Mouse (Mus musculus): ENCODE results near the gene Epha2.

Gene Epha2

DNA sequence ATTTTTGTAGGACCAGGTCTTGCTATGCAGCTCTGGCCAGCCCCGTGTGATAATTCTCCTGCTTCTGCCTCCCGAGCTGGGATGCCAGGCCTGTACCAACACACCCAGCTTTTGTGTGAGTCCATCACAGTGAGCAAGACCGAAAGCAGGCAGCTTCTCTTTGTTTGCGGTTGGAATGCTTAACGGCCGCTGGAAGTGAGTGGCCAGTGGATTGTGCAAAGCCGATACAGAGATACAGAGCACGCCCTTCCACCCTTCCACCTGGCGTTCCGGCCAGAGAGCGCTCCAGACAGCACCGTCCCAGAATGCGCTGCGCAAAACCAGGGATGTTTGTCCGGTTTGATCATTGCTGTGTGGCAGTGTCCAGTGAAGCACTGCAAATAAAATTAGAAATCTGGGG is 21.7 kb upstream of the Epha2 start:
- in situ Hi-C loops (cut with MboI, MseI): loop anchor here (5.0 kb wide), 1 partner anchor 83 kb away; no protein-coding TSS in a partner anchor

DNA sequence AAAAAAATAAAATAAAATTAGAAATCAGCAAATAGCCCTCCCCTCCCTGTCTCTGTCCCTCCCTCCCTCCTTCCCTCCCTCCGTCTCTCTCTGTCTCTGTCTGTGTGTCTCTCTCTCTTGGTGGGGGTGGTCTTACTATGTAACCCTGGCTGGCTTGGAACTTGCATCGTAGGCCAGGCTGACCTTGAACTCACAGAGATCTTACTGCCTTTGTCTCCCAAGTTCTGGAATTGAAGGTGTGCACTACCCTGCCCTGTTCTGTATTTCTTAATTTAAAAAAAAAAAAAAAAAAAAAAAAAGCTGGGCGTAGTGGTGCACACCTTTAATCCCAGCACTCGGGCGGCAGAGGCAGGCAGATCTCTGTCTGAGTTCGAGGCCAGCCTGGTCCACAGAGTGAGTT is 21.3 kb upstream of the Epha2 start:
- in situ Hi-C loops (cut with MboI, MseI): loop anchor here (5.0 kb wide), 1 partner anchor 83 kb away; no protein-coding TSS in a partner anchor

DNA sequence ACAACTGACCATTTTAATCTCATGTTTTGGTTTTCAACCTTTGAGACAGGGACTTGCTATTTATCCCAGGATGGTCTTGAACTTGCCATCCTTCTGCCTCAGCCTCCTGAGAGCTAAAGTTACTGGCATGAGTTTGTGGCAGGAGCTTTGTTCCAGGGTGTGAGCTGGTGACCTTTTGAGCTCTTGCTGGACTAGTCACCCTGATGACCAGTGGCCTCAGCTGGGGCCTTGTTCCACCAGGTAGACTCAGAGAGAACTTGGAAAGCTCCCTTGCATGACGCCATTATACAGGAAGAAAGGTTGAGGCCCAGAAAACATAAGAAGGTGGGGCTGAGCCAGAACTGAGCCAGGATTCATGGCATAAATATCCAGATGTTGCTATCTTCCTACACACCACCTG is 20.6 kb upstream of the Epha2 start:
- in situ Hi-C loops (cut with MboI, MseI): no loop called here

DNA sequence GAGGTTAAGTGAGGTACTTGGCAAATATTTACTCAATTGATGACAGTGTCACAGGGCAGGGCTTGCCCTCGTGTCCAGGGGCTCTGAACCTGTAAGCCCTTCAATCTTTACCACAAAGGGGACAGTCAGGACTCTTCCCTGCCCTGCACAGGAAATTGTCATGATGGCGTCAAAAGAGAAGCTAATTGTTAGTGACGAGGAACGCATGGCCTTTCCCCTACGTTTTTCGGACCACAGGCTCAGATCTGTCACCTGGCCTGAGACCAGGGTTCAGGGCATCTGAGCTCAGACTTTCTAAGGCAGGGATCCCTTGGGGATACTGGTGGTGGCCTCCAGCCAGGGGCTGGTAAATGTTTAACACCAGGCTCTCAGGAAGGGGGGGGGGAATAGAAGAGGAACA is 19.9 kb upstream of the Epha2 start:
- in situ Hi-C loops (cut with MboI, MseI): no loop called here

GRCm38 (mm10) chr4:141281578-141281977 is 19.5 kb upstream of the Epha2 start:
- in situ Hi-C loops (cut with MboI, MseI): no loop called here

DNA sequence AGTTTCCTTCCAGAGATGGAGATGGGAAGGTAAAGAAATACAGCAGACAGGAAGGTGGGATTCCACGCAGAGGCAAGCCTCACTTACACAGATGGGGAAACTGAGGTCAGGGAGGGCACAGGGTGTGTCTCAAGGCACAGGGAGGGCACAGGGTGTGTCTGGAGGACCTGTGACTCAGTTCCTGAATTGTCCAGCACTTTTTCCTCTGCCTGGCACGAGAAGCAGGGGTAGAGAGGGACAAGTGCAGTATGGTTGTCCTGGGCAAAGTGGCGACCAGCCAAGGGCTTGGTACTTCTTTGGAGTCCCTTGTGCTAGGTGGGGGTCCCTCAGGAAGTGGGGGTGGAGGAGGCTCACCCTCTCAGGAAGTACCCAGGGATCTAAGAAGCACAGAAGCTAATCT is 19.0 kb upstream of the Epha2 start:
- in situ Hi-C loops (cut with MboI, MseI): no loop called here

DNA sequence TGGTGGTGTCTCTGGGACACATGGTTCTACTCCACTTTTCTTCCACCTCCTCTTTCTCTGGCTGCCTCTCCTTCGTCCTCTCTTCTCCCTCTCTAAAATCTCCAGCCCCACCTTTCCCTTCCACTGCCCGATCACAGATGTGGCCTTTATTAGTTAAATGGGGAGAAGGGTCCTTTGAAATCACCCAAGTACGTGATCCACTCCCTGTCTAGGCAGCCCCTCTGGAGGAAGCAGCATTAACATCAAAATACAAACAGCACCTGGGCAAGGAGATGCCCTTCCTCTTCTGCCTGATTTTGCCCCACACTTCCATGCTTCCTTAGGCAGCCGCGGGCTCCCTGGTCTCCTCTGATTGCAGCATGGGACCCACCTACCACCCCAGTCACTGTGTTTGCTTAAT is 18.4 kb upstream of the Epha2 start:
- in situ Hi-C loops (cut with MboI, MseI): no loop called here

DNA sequence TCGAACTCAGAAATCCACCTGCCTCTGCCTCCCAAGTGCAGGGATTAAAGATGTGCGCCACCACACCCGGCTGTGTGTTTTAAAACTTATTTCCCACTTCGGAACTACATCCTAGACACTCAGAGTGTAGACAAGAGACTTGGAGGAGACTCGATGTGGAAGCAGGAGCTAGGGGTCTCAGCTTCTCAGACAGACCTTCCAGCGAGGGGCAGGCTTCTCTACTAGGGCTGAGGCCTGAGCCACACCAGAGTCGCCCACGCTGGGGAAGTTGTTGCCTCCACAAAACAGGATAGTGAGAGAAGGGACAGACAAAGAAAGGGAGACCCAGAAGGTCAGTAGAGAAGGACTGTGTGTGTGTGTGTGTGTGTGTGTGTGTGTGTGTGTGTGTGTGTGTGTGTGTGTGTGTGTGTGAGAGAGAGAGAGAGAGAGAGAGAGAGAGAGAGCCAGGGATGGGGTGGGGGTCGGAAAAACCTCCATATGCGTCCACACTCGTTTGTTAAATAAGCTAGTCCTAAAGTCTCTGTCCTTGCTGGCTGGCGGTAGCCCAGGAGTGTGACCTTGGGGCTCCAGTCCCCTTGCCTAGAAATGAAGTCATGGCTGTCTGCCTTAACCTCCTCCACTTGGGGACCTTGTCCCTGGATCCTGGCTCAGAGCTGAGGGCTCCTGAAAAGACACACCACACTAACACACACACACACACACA is 17.7 kb upstream of the Epha2 start:
- in situ Hi-C loops (cut with MboI, MseI): no loop called here

- in situ Hi-C loops (cut with MboI, MseI): no loop called here
Measured at GRCm38 (mm10) chr4:141283879-141284411, 17.1 kb upstream of the Epha2 start.

DNA sequence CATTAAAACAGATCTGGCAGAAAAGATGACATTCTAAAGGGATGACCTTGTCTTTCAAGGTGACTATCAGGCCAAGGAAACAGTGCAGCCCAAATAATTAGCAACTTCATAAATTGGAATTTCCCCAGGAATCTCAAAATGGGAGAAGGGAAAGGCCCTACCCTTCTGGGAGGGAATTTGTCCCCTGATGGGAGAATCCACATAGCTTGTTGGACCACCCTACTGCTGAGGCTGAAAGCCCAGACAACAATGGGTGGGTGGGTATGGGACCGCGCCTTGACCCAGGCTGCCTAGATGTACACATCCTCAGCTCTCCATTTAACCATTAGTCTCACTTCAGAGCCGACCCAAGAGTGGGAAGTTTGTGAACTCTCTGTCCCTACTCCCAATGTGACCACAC is 16.6 kb upstream of the Epha2 start:
- in situ Hi-C loops (cut with MboI, MseI): no loop called here

DNA sequence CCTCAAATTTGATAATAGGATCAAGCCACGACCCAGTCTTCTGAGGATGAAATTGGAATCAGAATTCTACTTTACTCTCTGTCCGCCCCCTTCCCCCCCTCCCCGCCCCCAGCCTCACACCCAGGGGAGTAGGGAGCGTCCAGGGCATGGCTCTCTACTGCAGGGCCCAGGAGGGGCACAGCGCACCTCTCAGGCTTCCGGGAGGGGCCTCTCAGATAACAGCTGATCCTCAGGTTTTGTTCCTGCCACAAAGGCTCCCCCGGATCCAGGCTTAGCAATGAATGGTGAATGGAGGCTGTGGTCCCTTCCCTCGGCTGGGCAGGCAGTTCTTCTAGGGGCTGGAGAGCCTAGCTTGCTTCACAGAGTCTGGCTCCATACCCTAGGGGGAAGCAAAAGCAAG is 15.9 kb upstream of the Epha2 start:
- in situ Hi-C loops (cut with MboI, MseI): no loop called here

GRCm38 (mm10) chr4:141286860-141287517 is 14.1 kb upstream of the Epha2 start:
- in situ Hi-C loops (cut with MboI, MseI): no loop called here

DNA sequence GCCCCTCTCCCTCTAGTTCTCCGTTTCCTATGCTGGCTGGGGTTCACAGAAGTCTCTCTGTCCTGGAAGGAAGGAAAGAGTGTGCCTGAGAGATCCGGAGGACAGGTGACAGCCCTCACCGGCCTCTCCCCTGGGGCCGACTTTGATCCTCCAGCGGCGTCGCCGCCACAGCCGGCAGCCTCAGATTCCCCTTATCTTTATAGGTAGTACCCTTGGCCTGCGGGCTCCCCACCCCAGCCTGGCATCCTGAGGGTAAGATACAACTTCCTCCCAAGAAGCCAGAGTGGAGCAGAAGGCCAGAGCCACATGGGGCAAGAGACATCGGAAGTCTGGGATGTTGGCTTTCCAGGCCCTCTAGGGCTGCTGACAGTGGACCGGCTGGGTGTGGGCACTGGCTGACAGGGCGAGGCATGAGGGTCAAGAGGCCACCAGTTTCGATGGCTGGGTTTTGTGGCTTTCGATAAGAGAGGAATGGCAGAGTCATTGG is 13.5 kb upstream of the Epha2 start:
- in situ Hi-C loops (cut with MboI, MseI): no loop called here

DNA sequence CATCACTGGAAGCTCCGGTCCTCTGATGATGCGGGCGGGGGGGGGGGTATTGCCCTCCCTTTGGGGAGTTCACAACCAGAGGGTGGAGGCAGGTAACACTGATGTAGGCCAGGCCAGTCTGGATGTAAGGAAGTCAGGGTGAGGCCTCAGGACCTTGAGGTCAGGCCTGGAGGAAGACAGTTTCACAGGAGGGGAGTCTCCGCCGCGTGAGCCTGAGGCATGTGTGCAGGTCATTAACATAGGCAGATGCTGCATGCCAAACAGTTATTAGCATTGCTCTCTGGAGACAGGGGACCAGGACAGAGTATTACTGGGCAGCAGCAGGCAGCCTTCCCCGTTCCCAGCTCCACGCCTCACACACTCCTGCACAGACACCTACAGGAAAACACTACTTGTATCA is 12.9 kb upstream of the Epha2 start:
- in situ Hi-C loops (cut with MboI, MseI): no loop called here

- in situ Hi-C loops (cut with MboI, MseI): no loop called here
Measured at GRCm38 (mm10) chr4:141291571-141292375, 9.3 kb upstream of the Epha2 start.

DNA sequence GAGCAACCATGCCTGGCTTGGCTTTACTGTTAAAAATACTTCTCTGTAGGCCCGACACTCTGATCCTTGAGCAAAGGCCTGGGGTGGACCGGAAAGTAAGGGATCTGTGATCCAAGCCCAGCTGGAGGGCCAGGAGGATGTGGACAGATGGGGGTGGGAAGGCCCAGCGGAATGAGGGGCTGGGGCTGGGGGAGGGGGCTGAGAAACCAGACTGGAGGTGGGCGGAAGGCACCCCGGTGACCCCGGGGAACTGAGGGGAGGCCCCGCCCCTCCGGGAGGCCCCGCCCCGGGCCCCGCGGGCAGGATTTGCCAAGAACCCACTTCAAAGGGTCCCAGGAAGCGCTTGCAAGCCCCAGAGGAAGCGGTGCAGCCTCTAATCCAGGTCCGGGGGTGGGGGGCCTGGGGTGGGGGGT is 5.3 kb upstream of the Epha2 start:
- in situ Hi-C loops (cut with MboI, MseI): no loop called here

- in situ Hi-C loops (cut with MboI, MseI): no loop called here
Measured at GRCm38 (mm10) chr4:141297934-141298333, 3.1 kb upstream of the Epha2 start.

DNA sequence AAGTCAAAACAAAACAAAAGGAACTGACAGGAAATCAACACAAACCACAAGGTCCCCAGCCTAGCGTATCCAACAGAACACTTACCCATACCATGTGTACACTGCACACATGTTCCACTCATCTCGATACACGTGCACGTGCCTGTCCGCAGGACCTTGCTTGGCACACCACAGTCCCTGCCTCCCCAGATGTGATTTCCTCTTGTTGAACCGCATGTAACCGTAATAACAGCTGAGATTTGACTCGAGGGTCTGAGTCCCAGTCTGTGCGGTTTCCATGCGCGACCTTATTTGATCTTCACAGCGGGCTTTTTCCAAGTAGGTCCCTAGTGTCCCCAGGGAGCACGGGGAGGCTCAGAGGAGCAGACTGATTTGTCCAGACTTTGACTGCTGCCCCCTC is 1.7 kb upstream of the Epha2 start:
- in situ Hi-C loops (cut with MboI, MseI): no loop called here

- in situ Hi-C loops (cut with MboI, MseI): no loop called here
Measured at GRCm38 (mm10) chr4:141300196-141300595, 844 bp upstream of the Epha2 start.

DNA sequence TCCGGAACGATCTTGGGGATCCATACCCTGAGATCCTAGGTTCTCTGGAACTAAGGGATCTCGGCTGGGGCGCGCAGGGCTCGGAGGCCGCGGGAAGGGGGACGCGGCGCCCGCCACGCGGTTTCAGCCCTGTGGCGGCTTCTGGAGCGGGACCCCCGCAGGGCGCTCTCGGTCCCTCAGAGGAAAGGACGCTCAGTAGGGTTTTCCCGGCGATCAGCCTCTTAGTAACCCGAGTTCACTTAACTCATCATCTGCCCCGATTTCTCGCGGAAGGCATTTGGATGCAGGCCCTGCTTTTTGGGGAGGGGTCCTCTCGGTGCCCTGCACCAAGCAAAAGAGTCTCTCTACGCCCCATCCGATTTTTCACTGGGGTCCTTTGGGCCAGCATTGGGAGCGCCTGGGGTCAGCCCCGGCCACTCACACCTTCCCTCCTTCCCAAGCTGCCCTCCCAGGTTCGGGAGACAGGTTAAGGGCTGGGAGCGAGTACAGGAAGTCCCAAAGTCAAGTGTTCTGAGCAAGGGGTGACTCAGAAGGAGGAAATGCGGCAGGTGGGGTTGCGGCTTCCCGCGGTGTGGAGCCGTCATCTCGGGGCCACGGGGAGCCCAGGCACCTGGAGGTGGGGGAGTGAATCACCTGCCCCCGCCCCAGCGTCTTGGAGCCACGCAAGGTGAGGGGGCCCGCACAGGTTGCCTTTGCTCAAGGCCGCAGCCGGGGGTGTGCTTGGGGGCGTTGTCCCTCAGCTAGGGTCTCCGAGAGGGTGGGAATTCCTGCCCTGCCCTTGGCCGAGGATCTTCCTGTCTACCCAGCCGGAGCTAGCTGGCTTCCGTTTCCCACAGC is 769 bp downstream of the Epha2 start:
- in situ Hi-C loops (cut with MboI, MseI): no loop called here
